Mouse (Mus musculus): ENCODE measurements around the gene Copa. TPM values are rescaled to one million over a fixed set of nuclear protein-coding genes. Genes with fewer than 3 reads are reported as not detected.

Copa gene
- polyA plus RNA-seq, 1 experiment: 53.9 TPM

- TF ChIP-seq POLR2A (IDR thresholded peaks at IDR 0.05; ENCODE audit: control insufficient read depth, extremely low read depth, insufficient read depth, low read length, poor library complexity) (no peak), CTCF (IDR thresholded peaks at IDR 0.05; ENCODE audit: borderline replicate concordance, control insufficient read depth, extremely low read depth, insufficient read depth, low read length, poor library complexity) (no peak)
- Histone ChIP-seq H3K36me3 (ENCODE audit: control insufficient read depth, insufficient read depth, low read length) (no peaks in the 10 kb centered on the region), H3K4me3 (ENCODE audit: control insufficient read depth, insufficient read depth, low read length) (no peak overlapping the region), H3K27me3 (ENCODE audit: control insufficient read depth, insufficient read depth, low read length) (peaks cover 15% of the 10 kb centered on the region), H3K27ac (ENCODE audit: control insufficient read depth, insufficient read depth, low read length) (no peak overlapping the region), H3K4me1 (replicated peaks; ENCODE audit: control insufficient read depth, insufficient read depth, low read length) (no peaks in the 10 kb centered on the region)
- 14% methylated on average over 42 of the region's 42 CpGs for WGBS
- no peak for DNase-seq
These were observed 28.5 kb upstream of the Copa start for GRCm38 (mm10) chr1:172053541-172054440.

GRCm38 (mm10) chr1:172056251-172056650 lies 26.1 kb upstream of the Copa start:
- no peaks in the 10 kb centered on the region for H3K36me3 ChIP-seq (ENCODE audit: control insufficient read depth, insufficient read depth, low read length)
- H3K27ac ChIP-seq (ENCODE audit: control insufficient read depth, insufficient read depth, low read length): no peak overlapping the region
- no peak overlapping the region for H3K4me3 ChIP-seq (ENCODE audit: control insufficient read depth, insufficient read depth, low read length)
- no peaks in the 10 kb centered on the region for H3K4me1 ChIP-seq (replicated peaks; ENCODE audit: control insufficient read depth, insufficient read depth, low read length)
- WGBS: 85% methylated on average over 4 of the region's 4 CpGs
- peaks cover 15% of the 10 kb centered on the region for H3K27me3 ChIP-seq (ENCODE audit: control insufficient read depth, insufficient read depth, low read length)
- TF ChIP-seq CTCF (IDR thresholded peaks at IDR 0.05; ENCODE audit: borderline replicate concordance, control insufficient read depth, extremely low read depth, insufficient read depth, low read length, poor library complexity): no peak
- no peak for TF ChIP-seq POLR2A (IDR thresholded peaks at IDR 0.05; ENCODE audit: control insufficient read depth, extremely low read depth, insufficient read depth, low read length, poor library complexity)
- DNase-seq: no peak

- no peaks in the 10 kb centered on the region for H3K4me1 ChIP-seq (replicated peaks; ENCODE audit: control insufficient read depth, insufficient read depth, low read length)
- H3K4me3 ChIP-seq (ENCODE audit: control insufficient read depth, insufficient read depth, low read length): no peak within 1 kb of the TSS
- no peak within 1 kb of the TSS for H3K27ac ChIP-seq (ENCODE audit: control insufficient read depth, insufficient read depth, low read length)
- TF ChIP-seq POLR2A (IDR thresholded peaks at IDR 0.05; ENCODE audit: control insufficient read depth, extremely low read depth, insufficient read depth, low read length, poor library complexity): no peak
- no peak for TF ChIP-seq CTCF (IDR thresholded peaks at IDR 0.05; ENCODE audit: borderline replicate concordance, control insufficient read depth, extremely low read depth, insufficient read depth, low read length, poor library complexity)
- H3K27me3 ChIP-seq (ENCODE audit: control insufficient read depth, insufficient read depth, low read length): peaks cover 15% of the 10 kb centered on the region
- DNase-seq: no peak
- WGBS: 79% methylated on average over 2 of the region's 2 CpGs
- no peaks in the 10 kb centered on the region for H3K36me3 ChIP-seq (ENCODE audit: control insufficient read depth, insufficient read depth, low read length)
These were observed 24.8 kb upstream of the Copa start, which contains the start of gene Nhlh1 for GRCm38 (mm10) chr1:172057491-172057921. Gene Nhlh1 (minus strand): TSS chr1:172057573.

GRCm38 (mm10) chr1:172058321-172058720 lies 24.0 kb upstream of the Copa start:
- WGBS: 94% methylated on average over 6 of the region's 6 CpGs
- DNase-seq: no peak

GRCm38 (mm10) chr1:172058874-172059273 lies 23.5 kb upstream of the Copa start:
- TF ChIP-seq POLR2A (IDR thresholded peaks at IDR 0.05; ENCODE audit: control insufficient read depth, extremely low read depth, insufficient read depth, low read length, poor library complexity) (no peak), CTCF (IDR thresholded peaks at IDR 0.05; ENCODE audit: borderline replicate concordance, control insufficient read depth, extremely low read depth, insufficient read depth, low read length, poor library complexity) (no peak)
- 90% methylated on average over 7 of the region's 7 CpGs for WGBS
- DNase-seq: no peak

More at GRCm38 (mm10) chr1:172058321-172058720, 24.0 kb upstream of the Copa start:
- TF ChIP-seq CTCF (IDR thresholded peaks at IDR 0.05; ENCODE audit: borderline replicate concordance, control insufficient read depth, extremely low read depth, insufficient read depth, low read length, poor library complexity): no peak
- TF ChIP-seq POLR2A (IDR thresholded peaks at IDR 0.05; ENCODE audit: control insufficient read depth, extremely low read depth, insufficient read depth, low read length, poor library complexity): no peak
- Histone ChIP-seq H3K27ac (ENCODE audit: control insufficient read depth, insufficient read depth, low read length) (no peak overlapping the region), H3K4me3 (ENCODE audit: control insufficient read depth, insufficient read depth, low read length) (no peak overlapping the region), H3K4me1 (replicated peaks; ENCODE audit: control insufficient read depth, insufficient read depth, low read length) (no peaks in the 10 kb centered on the region), H3K27me3 (ENCODE audit: control insufficient read depth, insufficient read depth, low read length) (peaks cover 13% of the 10 kb centered on the region), H3K36me3 (ENCODE audit: control insufficient read depth, insufficient read depth, low read length) (no peaks in the 10 kb centered on the region)

GRCm38 (mm10) chr1:172060659-172061058 lies 21.7 kb upstream of the Copa start:
- WGBS: 87% methylated on average over 4 of the region's 4 CpGs
- H3K27ac ChIP-seq (ENCODE audit: control insufficient read depth, insufficient read depth, low read length): no peak overlapping the region
- no peak overlapping the region for H3K4me3 ChIP-seq (ENCODE audit: control insufficient read depth, insufficient read depth, low read length)
- H3K4me1 ChIP-seq (replicated peaks; ENCODE audit: control insufficient read depth, insufficient read depth, low read length): no peaks in the 10 kb centered on the region
- no peak for DNase-seq
- H3K36me3 ChIP-seq (ENCODE audit: control insufficient read depth, insufficient read depth, low read length): peaks cover 13% of the 10 kb centered on the region
- no peaks in the 10 kb centered on the region for H3K27me3 ChIP-seq (ENCODE audit: control insufficient read depth, insufficient read depth, low read length)
- TF ChIP-seq POLR2A (IDR thresholded peaks at IDR 0.05; ENCODE audit: control insufficient read depth, extremely low read depth, insufficient read depth, low read length, poor library complexity) (no peak), CTCF (IDR thresholded peaks at IDR 0.05; ENCODE audit: borderline replicate concordance, control insufficient read depth, extremely low read depth, insufficient read depth, low read length, poor library complexity) (no peak)

More at GRCm38 (mm10) chr1:172058874-172059273, 23.5 kb upstream of the Copa start:
- Histone ChIP-seq H3K36me3 (ENCODE audit: control insufficient read depth, insufficient read depth, low read length) (no peaks in the 10 kb centered on the region), H3K27me3 (ENCODE audit: control insufficient read depth, insufficient read depth, low read length) (peaks cover 7% of the 10 kb centered on the region), H3K27ac (ENCODE audit: control insufficient read depth, insufficient read depth, low read length) (no peak overlapping the region), H3K4me3 (ENCODE audit: control insufficient read depth, insufficient read depth, low read length) (no peak overlapping the region), H3K4me1 (replicated peaks; ENCODE audit: control insufficient read depth, insufficient read depth, low read length) (no peaks in the 10 kb centered on the region)
